Mouse (Mus musculus) midbrain, embryonic 11.5 days (tissue): ENCODE data around the gene Klhdc10. TPM values are rescaled to one million over a fixed set of nuclear protein-coding genes. Genes with fewer than 3 reads are reported as not detected.
A peak's percentile ranks its signal among the peaks of the same experiment; 100 is the strongest.

ENCODE experiments used
- ATAC-seq: fragments of 200-750 bp; cut with Nextera tagmentation; 2 replicates; pipeline ENCODE4 v1.8.0; 2017; ENCODE audit warnings: moderate TSS enrichment, moderate library complexity; ENCODE audit not compliant: low FRiP score
- DNase-seq: peaks from one replicate; pipeline ENCODE4 v3.0.0; 2015; ENCODE audit warnings: low spot score; ENCODE audit errors: missing footprints
- H3K27ac ChIP-seq: fragments of 300-500 bp; sonication (generic); 2 replicates; pipeline ENCODE4 v1.5.1; 2014; ENCODE audit warnings: low read depth, low read length
- H3K27me3 ChIP-seq: fragments of 300-500 bp; sonication (generic); 2 replicates; pipeline ENCODE4 v1.6.1; 2014; ENCODE audit warnings: mild to moderate bottlenecking, low read length, moderate library complexity, mixed read lengths; ENCODE audit not compliant: control insufficient read depth, insufficient read depth
- H3K36me3 ChIP-seq: fragments of 300-500 bp; sonication (generic); 2 replicates; pipeline ENCODE4 v1.6.1; 2014; ENCODE audit warnings: mild to moderate bottlenecking, low read length, moderate library complexity, mixed read lengths; ENCODE audit not compliant: control insufficient read depth, insufficient read depth
- H3K4me1 ChIP-seq: fragments of 300-500 bp; sonication (generic); 2 replicates; pipeline ENCODE4 v1.6.1; 2014; ENCODE audit warnings: low read length; ENCODE audit not compliant: control insufficient read depth, insufficient read depth
- H3K4me2 ChIP-seq: fragments of 300-500 bp; sonication (generic); 2 replicates; pipeline ENCODE4 v1.6.1; 2014; ENCODE audit warnings: mild to moderate bottlenecking, moderate library complexity
- H3K4me3 ChIP-seq: fragments of 300-500 bp; sonication (generic); 2 replicates; pipeline ENCODE4 v1.5.1; 2014; ENCODE audit warnings: low read depth, low read length
- H3K9ac ChIP-seq: fragments of 300-500 bp; sonication (generic); 2 replicates; pipeline ENCODE4 v1.6.1; 2014; ENCODE audit warnings: low read length
- H3K9me3 ChIP-seq: fragments of 300-500 bp; sonication (generic); 2 replicates; pipeline ENCODE4 v1.6.1; 2016; ENCODE audit warnings: low read length; ENCODE audit not compliant: control insufficient read depth
- WGBS: fragments of 180-500 bp; shearing (Covaris S2); extraction: QIAGEN DNeasy Blood & Tissue Kit; methylation state at CpG from one replicate; pipeline ENCODE4 v1.1.7; 2014; 5-methylcytosine and 5-hydroxymethylcytosine counted together
- polyA plus RNA-seq: library from polyadenylated mRNA; unstranded; fragments of >200 nt; fragmentation: Nextera tagmentation; extraction: Ambion mirVana; gene quantifications from 2 replicates; pipeline ENCODE4 v1.2.1, GENCODE M21; 2014

The Klhdc10 gene
- polyA plus RNA-seq, 1 experiment from 2014 or later = 28.3 TPM

- WGBS = 90% methylated on average over 2 of the region's 2 CpGs
These were observed 14.5 kb downstream of the Klhdc10 start for GRCm38 (mm10) chr6:30416126-30416525.

GRCm38 (mm10) chr6:30416801-30417200 lies 15.1 kb downstream of the Klhdc10 start:
- no peak overlapping the region for H3K4me3 ChIP-seq
- H3K9ac ChIP-seq = no peak overlapping the region
- WGBS = 87% methylated on average over 7 of the region's 7 CpGs
- H3K27me3 ChIP-seq = no peaks in the 10 kb centered on the region
- H3K4me1 ChIP-seq = no peaks in the 10 kb centered on the region
- peak; percentile 53 for DNase-seq
- no peaks in the 10 kb centered on the region for H3K9me3 ChIP-seq
- no peak overlapping the region for H3K27ac ChIP-seq
- ATAC-seq = no peak
- H3K36me3 ChIP-seq = no peaks in the 10 kb centered on the region; the same call in 1 of the 2 replicates
- H3K4me2 ChIP-seq = no peak overlapping the region

More at GRCm38 (mm10) chr6:30416126-30416525, 14.5 kb downstream of the Klhdc10 start:
- no peaks in the 10 kb centered on the region; the same call in 1 of the 2 replicates for H3K36me3 ChIP-seq
- no peak overlapping the region for H3K9ac ChIP-seq
- no peaks in the 10 kb centered on the region for H3K27me3 ChIP-seq
- H3K9me3 ChIP-seq = no peaks in the 10 kb centered on the region
- ATAC-seq = no peak
- H3K4me2 ChIP-seq = no peak overlapping the region
- no peaks in the 10 kb centered on the region for H3K4me1 ChIP-seq
- no peak overlapping the region for H3K4me3 ChIP-seq
- DNase-seq = peak; percentile 73
- no peak overlapping the region for H3K27ac ChIP-seq

- no peaks in the 10 kb centered on the region for H3K4me1 ChIP-seq
- H3K4me3 ChIP-seq = no peak overlapping the region
- H3K4me2 ChIP-seq = no peak overlapping the region
- ATAC-seq = no peak
- WGBS = 88% methylated on average over 3 of the region's 3 CpGs
- H3K36me3 ChIP-seq = no peaks in the 10 kb centered on the region
- H3K9ac ChIP-seq = no peak overlapping the region
- H3K9me3 ChIP-seq = no peaks in the 10 kb centered on the region
- no peaks in the 10 kb centered on the region for H3K27me3 ChIP-seq
- H3K27ac ChIP-seq = no peak overlapping the region
- DNase-seq = no peak
These were observed 31.0 kb downstream of the Klhdc10 start for GRCm38 (mm10) chr6:30432461-30433192.

GRCm38 (mm10) chr6:30436476-30436875 lies 34.8 kb downstream of the Klhdc10 start:
- no peak overlapping the region for H3K4me2 ChIP-seq
- no peak for DNase-seq
- no peaks in the 10 kb centered on the region; the same call in 1 of the 2 replicates for H3K36me3 ChIP-seq
- 96% methylated on average over 3 of the region's 3 CpGs for WGBS
- no peak overlapping the region for H3K27ac ChIP-seq
- no peaks in the 10 kb centered on the region for H3K27me3 ChIP-seq
- H3K9ac ChIP-seq = no peak overlapping the region
- no peak overlapping the region for H3K4me3 ChIP-seq
- ATAC-seq = no peak
- H3K9me3 ChIP-seq = no peaks in the 10 kb centered on the region
- no peaks in the 10 kb centered on the region for H3K4me1 ChIP-seq

- 86% methylated on average over 3 of the region's 3 CpGs for WGBS
- ATAC-seq = no peak
- no peak overlapping the region for H3K27ac ChIP-seq
These were observed 35.4 kb downstream of the Klhdc10 start for GRCm38 (mm10) chr6:30437054-30437453.

GRCm38 (mm10) chr6:30439576-30439975 lies 37.9 kb downstream of the Klhdc10 start:
- Histone ChIP-seq H3K4me3 (no peak overlapping the region), H3K36me3 (peaks cover 2% of the 10 kb centered on the region; the same call in 1 of the 2 replicates), H3K27ac (no peak overlapping the region), H3K4me2 (no peak overlapping the region), H3K27me3 (no peaks in the 10 kb centered on the region), H3K4me1 (no peaks in the 10 kb centered on the region), H3K9me3 (no peaks in the 10 kb centered on the region), H3K9ac (no peak overlapping the region)
- no peak for ATAC-seq
- 96% methylated on average over 10 of the region's 10 CpGs for WGBS
- DNase-seq = no peak

More at GRCm38 (mm10) chr6:30437054-30437453, 35.4 kb downstream of the Klhdc10 start:
- Histone ChIP-seq H3K27me3 (no peaks in the 10 kb centered on the region), H3K4me1 (no peaks in the 10 kb centered on the region), H3K36me3 (no peaks in the 10 kb centered on the region; the same call in 1 of the 2 replicates), H3K4me3 (no peak overlapping the region), H3K4me2 (no peak overlapping the region), H3K9ac (no peak overlapping the region), H3K9me3 (no peaks in the 10 kb centered on the region)
- no peak for DNase-seq

GRCm38 (mm10) chr6:30456991-30457390 lies 55.3 kb downstream of the Klhdc10 start:
- H3K27ac ChIP-seq = no peak overlapping the region
- peaks cover 16% of the 10 kb centered on the region for H3K4me1 ChIP-seq
- 95% methylated on average over 7 of the region's 7 CpGs for WGBS
- peaks cover 5% of the 10 kb centered on the region; the same call in 1 of the 2 replicates for H3K36me3 ChIP-seq
- no peak overlapping the region for H3K4me3 ChIP-seq
- H3K9me3 ChIP-seq = no peaks in the 10 kb centered on the region
- ATAC-seq = no peak
- H3K9ac ChIP-seq = no peak overlapping the region
- H3K4me2 ChIP-seq = no peak overlapping the region
- H3K27me3 ChIP-seq = 0 out of 2 replicates have a peak, but pooled peaks cover 2% of the 10 kb centered on the region
- DNase-seq = no peak

GRCm38 (mm10) chr6:30458626-30459025 lies 57.0 kb downstream of the Klhdc10 start:
- Histone ChIP-seq H3K9ac (no peak overlapping the region), H3K27me3 (0 out of 2 replicates have a peak, but pooled peaks cover 2% of the 10 kb centered on the region), H3K27ac (no peak overlapping the region), H3K9me3 (no peaks in the 10 kb centered on the region), H3K36me3 (no peaks in the 10 kb centered on the region), H3K4me1 (peaks cover 16% of the 10 kb centered on the region), H3K4me3 (no peak overlapping the region), H3K4me2 (no peak overlapping the region)
- no peak for ATAC-seq
- DNase-seq = no peak
- WGBS = 87% methylated on average over 5 of the region's 5 CpGs

- no peak for ATAC-seq
- Histone ChIP-seq H3K4me3 (peak overlapping the region; percentile 33), H3K4me1 (peaks cover 16% of the 10 kb centered on the region), H3K36me3 (no peaks in the 10 kb centered on the region), H3K4me2 (peak overlapping the region; percentile 56), H3K9ac (peak overlapping the region; percentile 76), H3K27me3 (0 out of 2 replicates have a peak, but pooled peaks cover 2% of the 10 kb centered on the region), H3K27ac (no peak overlapping the region), H3K9me3 (no peaks in the 10 kb centered on the region)
- no peak for DNase-seq
- 74% methylated on average over 16 of the region's 16 CpGs for WGBS
These were observed 57.5 kb downstream of the Klhdc10 start for GRCm38 (mm10) chr6:30459056-30459747.
